Mouse (Mus musculus) forebrain, embryonic 11.5 days (tissue): ENCODE measurements around the gene Ighmbp2. TPM values are rescaled to one million over a fixed set of nuclear protein-coding genes. Genes with fewer than 3 reads are reported as not detected.
A peak's percentile ranks its signal among the peaks of the same experiment; 100 is the strongest.

ENCODE experiments used
- ATAC-seq: fragments of 200-750 bp; cut with Nextera tagmentation; replicated peaks from 2 replicates; pipeline ENCODE4 v1.8.0; 2017; ENCODE audit warnings: moderate TSS enrichment; ENCODE audit not compliant: low FRiP score
- DNase-seq: peaks from one replicate; pipeline ENCODE4 v3.0.0-alpha.2; 2017; ENCODE audit warnings: low spot score
- H3K27ac ChIP-seq: fragments of 300-500 bp; sonication (generic); 2 replicates; pipeline ENCODE4 v1.5.1; 2014; ENCODE audit warnings: low read depth, low read length
- H3K27me3 ChIP-seq: fragments of 300-500 bp; sonication (generic); 2 replicates; pipeline ENCODE4 v1.6.1; 2014; ENCODE audit warnings: mild to moderate bottlenecking, low read length, mixed read lengths; ENCODE audit not compliant: control insufficient read depth, insufficient read depth
- H3K36me3 ChIP-seq: fragments of 300-500 bp; sonication (generic); 2 replicates; pipeline ENCODE4 v1.6.1; 2014; ENCODE audit warnings: mild to moderate bottlenecking, low read length, moderate library complexity, mixed read lengths; ENCODE audit not compliant: control insufficient read depth, insufficient read depth
- H3K4me1 ChIP-seq: fragments of 300-500 bp; sonication (generic); replicated peaks from 2 replicates; pipeline ENCODE4 v1.6.1; 2014; ENCODE audit warnings: low read length, mixed read lengths; ENCODE audit not compliant: control insufficient read depth, insufficient read depth
- H3K4me2 ChIP-seq: fragments of 300-500 bp; sonication (generic); 2 replicates; pipeline ENCODE4 v1.6.1; 2014; ENCODE audit warnings: low read depth, mild to moderate bottlenecking, low read length, moderate library complexity, mixed read lengths; ENCODE audit not compliant: severe bottlenecking
- H3K4me3 ChIP-seq: fragments of 300-500 bp; sonication (generic); 2 replicates; pipeline ENCODE4 v1.5.1; 2014; ENCODE audit warnings: low read depth, low read length
- H3K9ac ChIP-seq: fragments of 300-500 bp; sonication (generic); 2 replicates; pipeline ENCODE4 v1.6.1; 2014; ENCODE audit warnings: low read length
- H3K9me3 ChIP-seq: fragments of 300-500 bp; sonication (generic); 2 replicates; pipeline ENCODE4 v1.6.1; 2016; ENCODE audit warnings: low read length, mixed read lengths; ENCODE audit not compliant: control insufficient read depth
- WGBS: fragments of 180-500 bp; shearing (Covaris S2); extraction: QIAGEN DNeasy Blood & Tissue Kit; methylation state at CpG from one replicate; pipeline ENCODE4 v1.1.7; 2014; 5-methylcytosine and 5-hydroxymethylcytosine counted together
- polyA plus RNA-seq: library from polyadenylated mRNA; unstranded; fragments of >200 nt; fragmentation: Nextera tagmentation; extraction: Ambion mirVana; gene quantifications from 2 replicates; pipeline ENCODE4 v1.2.1, GENCODE M21; 2014

The Ighmbp2 gene
- polyA plus RNA-seq: 9.4 and 10.1 TPM in 2 replicates

GRCm38 (mm10) chr19:3282572-3283467 lies at the start of gene Ighmbp2, which contains the start of gene Mrpl21:
Gene Ighmbp2 (minus strand): TSS chr19:3283017.
Gene Mrpl21 (plus strand): TSS chr19:3282901.
- Histone ChIP-seq H3K4me2 (peak within 1 kb of the TSS; percentile 73), H3K4me1 (peaks cover 10% of the 10 kb centered on the region), H3K36me3 (no peaks in the 10 kb centered on the region; the same call in 1 of the 2 replicates)

GRCm38 (mm10) chr19:3326479-3327047 lies 43.7 kb upstream of the Ighmbp2 start:
- DNase-seq (no peak), ATAC-seq (no peak)
- Histone ChIP-seq H3K27me3 (peaks cover 19% of the 10 kb centered on the region), H3K4me1 (peaks cover 20% of the 10 kb centered on the region; the same call in 1 of the 2 replicates), H3K9ac (no peak overlapping the region), H3K27ac (no peak overlapping the region), H3K4me3 (no peak overlapping the region), H3K4me2 (no peak overlapping the region), H3K9me3 (no peaks in the 10 kb centered on the region), H3K36me3 (no peaks in the 10 kb centered on the region)
- WGBS: 82% methylated on average over 12 of the region's 12 CpGs

More at GRCm38 (mm10) chr19:3282572-3283467, at the start of gene Ighmbp2, which contains the start of gene Mrpl21:
- Histone ChIP-seq H3K27ac (peak within 1 kb of the TSS; percentile 25; the same call in 1 of the 2 replicates), H3K9ac (peak within 1 kb of the TSS; percentile 81), H3K9me3 (no peaks in the 10 kb centered on the region), H3K27me3 (no peaks in the 10 kb centered on the region), H3K4me3 (peak within 1 kb of the TSS; percentile 74)
- DNase-seq: peak; percentile 89
- WGBS: under 1% methylated on average over 49 of the region's 49 CpGs
- ATAC-seq: peak; percentile 89

- no peaks in the 10 kb centered on the region for H3K36me3 ChIP-seq
- peaks cover 20% of the 10 kb centered on the region; the same call in 1 of the 2 replicates for H3K4me1 ChIP-seq
- peak overlapping the region; percentile 80 for H3K27ac ChIP-seq
- peaks cover 23% of the 10 kb centered on the region for H3K27me3 ChIP-seq
- ATAC-seq (no peak), DNase-seq (no peak)
- H3K4me3 ChIP-seq: peak overlapping the region; percentile 49
- peak overlapping the region; percentile 32; the same call in 1 of the 2 replicates for H3K9ac ChIP-seq
- WGBS: 24% methylated on average over 15 of the region's 15 CpGs
- H3K4me2 ChIP-seq: peak overlapping the region; percentile 88
- no peaks in the 10 kb centered on the region for H3K9me3 ChIP-seq
These were observed 43.1 kb upstream of the Ighmbp2 start for GRCm38 (mm10) chr19:3325771-3326478.

DNA sequence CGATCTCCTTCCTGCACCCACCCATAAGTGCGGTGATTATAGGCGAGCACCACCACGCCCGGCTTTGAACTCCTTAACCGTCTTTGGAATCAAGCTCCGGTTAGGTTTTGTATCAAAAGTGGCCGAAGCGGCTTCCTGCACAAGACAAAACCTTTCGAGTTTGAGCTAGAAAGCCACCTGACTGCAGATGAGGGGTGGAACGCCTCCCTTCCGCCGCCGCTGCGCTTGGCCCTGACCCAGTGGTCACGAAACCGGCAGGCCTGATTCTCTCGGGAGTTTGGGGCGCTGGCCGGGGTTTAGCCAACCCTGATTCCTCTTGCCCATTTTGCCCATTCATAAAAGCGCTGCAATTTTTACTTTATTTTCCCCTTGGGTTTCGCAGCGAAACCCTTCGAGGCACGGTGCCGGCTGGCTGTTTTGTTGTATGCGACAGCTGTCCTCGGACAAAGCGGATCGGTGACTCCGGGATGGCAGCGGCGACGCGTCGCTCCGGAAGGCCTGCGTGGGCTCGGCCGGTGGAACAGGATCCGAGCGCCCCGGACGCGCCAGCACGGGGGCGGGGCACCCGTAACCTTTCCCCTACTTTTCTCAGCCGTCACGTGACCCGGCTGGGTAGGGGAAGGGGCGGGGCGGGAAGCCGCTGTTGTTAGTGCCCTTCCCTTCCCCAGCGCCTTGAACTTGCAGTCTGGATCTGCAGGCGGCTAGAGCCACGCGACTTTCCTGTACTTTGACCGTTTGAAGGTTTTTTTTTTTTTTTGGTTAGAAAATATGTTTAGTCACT lies 42.3 kb upstream of the Ighmbp2 start:
- Histone ChIP-seq H3K36me3 (no peaks in the 10 kb centered on the region), H3K27ac (peak overlapping the region; percentile 80), H3K9ac (peak overlapping the region; percentile 61), H3K4me1 (peaks cover 20% of the 10 kb centered on the region; the same call in 1 of the 2 replicates), H3K4me2 (peak overlapping the region; percentile 88), H3K27me3 (peaks cover 23% of the 10 kb centered on the region), H3K9me3 (no peaks in the 10 kb centered on the region; the same call in 1 of the 2 replicates), H3K4me3 (peak overlapping the region; percentile 49)
- under 1% methylated on average over 59 of the region's 59 CpGs for WGBS
- peak; percentile 95 for DNase-seq
- peak; percentile 79 for ATAC-seq

DNA sequence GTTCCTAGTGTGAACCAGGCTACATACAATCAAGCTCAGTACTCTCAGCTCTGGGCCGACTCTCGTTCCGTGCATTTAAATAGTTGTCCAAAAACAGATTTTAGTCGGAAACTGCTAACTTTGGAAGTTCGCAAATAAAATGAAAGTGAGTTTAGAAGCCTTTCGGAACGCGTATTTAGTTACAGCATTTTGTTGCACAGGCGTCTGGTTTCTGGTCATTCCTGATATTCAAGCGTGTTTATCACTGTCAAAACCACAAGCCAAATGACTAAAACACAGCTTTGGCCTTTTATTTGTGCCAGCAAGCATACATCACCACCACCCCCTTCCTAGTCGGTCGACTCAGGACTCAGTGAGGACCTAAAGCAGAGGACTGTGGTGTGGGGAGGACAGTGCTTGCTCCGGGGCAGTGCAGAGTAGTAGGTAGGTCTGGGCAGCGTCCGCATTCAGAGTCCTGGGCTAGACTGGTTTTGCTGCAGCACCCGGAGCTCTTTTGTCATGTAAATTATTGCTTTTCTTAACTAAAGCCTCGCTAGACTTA lies 41.5 kb upstream of the Ighmbp2 start:
- no peak overlapping the region; the same call in 1 of the 2 replicates for H3K9ac ChIP-seq
- ATAC-seq (no peak), DNase-seq (peak; percentile 64)
- H3K27me3 ChIP-seq: peaks cover 23% of the 10 kb centered on the region
- peaks cover 20% of the 10 kb centered on the region; the same call in 1 of the 2 replicates for H3K4me1 ChIP-seq
- peak overlapping the region; percentile 49 for H3K4me3 ChIP-seq
- no peaks in the 10 kb centered on the region; the same call in 1 of the 2 replicates for H3K9me3 ChIP-seq
- peak overlapping the region; percentile 80 for H3K27ac ChIP-seq
- H3K36me3 ChIP-seq: no peaks in the 10 kb centered on the region
- WGBS: 3% methylated on average over 17 of the region's 17 CpGs
- H3K4me2 ChIP-seq: peak overlapping the region; percentile 88

DNA sequence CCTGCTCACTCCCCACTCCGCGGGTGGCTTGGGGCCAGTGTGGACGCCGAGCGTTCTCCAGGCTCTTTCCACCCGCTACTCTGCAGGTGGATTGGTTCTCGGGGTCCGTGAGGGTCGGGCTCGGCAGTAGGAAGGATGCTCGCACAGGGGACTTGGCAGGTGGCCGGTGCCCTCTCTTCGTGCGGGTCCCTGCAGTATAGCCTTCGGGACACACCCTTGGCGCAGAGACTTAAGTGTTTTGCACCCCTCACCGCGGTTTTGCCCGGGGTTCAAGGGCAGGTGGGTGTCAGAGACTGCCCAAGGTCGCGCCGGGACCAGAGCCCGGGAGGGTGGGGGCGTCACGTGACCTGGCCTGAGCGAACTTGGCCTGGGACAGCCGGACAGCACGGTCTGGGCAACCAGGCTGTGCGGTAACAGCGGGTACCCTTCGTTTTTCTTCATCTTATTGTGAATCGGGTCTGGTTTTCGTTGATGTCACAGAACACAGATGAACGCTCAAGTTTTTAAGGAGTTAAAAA lies 41.0 kb upstream of the Ighmbp2 start:
- Histone ChIP-seq H3K36me3 (no peaks in the 10 kb centered on the region), H3K4me3 (peak overlapping the region; percentile 49), H3K27ac (no peak overlapping the region), H3K4me2 (peak overlapping the region; percentile 88), H3K27me3 (peaks cover 23% of the 10 kb centered on the region), H3K9me3 (no peaks in the 10 kb centered on the region; the same call in 1 of the 2 replicates), H3K4me1 (peaks cover 20% of the 10 kb centered on the region; the same call in 1 of the 2 replicates), H3K9ac (peak overlapping the region; percentile 55)
- DNase-seq (peak; percentile 71), ATAC-seq (peak; percentile 6)
- WGBS: under 1% methylated on average over 34 of the region's 34 CpGs

GRCm38 (mm10) chr19:3323201-3323621 lies 40.4 kb upstream of the Ighmbp2 start:
- no peaks in the 10 kb centered on the region for H3K36me3 ChIP-seq
- H3K27me3 ChIP-seq: peaks cover 23% of the 10 kb centered on the region
- H3K9me3 ChIP-seq: no peaks in the 10 kb centered on the region; the same call in 1 of the 2 replicates
- WGBS: 0% methylated on average over 46 of the region's 47 CpGs
- H3K4me1 ChIP-seq: peaks cover 20% of the 10 kb centered on the region; the same call in 1 of the 2 replicates
- peak overlapping the region; percentile 49 for H3K4me3 ChIP-seq
- DNase-seq (peak; percentile 91), ATAC-seq (peak; percentile 82)
- peak overlapping the region; percentile 55 for H3K9ac ChIP-seq
- H3K4me2 ChIP-seq: peak overlapping the region; percentile 88
- no peak overlapping the region for H3K27ac ChIP-seq
